Mouse (Mus musculus): ENCODE results near the gene Arsb. TPM values are rescaled to one million over a fixed set of nuclear protein-coding genes. Genes with fewer than 3 reads are reported as not detected.
"Not testable (repeated sequence)": the region's sequence is repeated elsewhere in the genome, so short reads cannot be mapped to it uniquely, and the experiment has no call there.

Gene Arsb
- polyA plus RNA-seq, 1 experiment from 2014 or later: 3.2 TPM

- no peak for DNase-seq (ENCODE audit: low spot score)
Observed at GRCm38 (mm10) chr13:93979754-93980153, 208.3 kb downstream of the Arsb start.

DNA sequence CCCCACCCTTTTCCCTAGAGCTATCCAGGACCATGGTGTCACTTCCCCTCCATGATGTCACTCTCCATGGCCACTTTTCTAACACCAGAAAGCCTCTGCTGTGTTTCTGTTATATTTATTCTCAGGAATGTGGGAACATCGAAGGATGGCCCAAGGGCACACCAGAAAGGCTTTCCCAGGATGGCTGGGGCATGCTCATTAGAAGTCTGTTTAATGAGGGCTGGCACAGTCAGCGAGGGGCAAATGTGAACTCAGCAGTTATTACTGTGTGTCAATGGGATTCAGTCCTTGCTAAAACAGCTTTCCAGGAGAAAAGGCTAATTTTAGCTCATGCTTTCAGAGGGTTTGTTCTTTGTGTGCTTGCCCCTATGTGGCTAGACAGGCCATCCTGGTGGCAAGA is 213.1 kb downstream of the Arsb start:
- DNase-seq (ENCODE audit: low spot score): no peak

DNA sequence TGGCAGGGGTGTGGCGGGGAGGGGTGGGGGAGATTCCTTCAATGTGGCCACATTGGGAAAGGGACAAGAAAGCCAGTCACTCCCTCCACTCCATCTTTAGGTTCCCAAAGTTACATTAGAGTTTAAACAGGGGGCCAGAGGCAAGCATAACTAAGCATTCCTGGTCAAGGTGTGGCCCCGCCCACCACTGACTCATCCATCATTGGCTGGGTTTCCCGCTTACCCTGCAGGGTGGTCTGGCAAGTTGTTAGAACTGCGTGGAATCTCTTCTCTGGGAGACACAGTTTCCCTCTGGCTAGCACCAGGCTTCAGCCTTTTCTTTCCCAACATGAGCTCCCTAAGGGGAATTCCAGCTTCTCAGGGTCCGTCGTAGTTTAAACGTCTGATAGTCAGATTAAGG is 213.8 kb downstream of the Arsb start:
- no peak for DNase-seq (ENCODE audit: low spot score)

- DNase-seq (ENCODE audit: low spot score): not testable (repeated sequence)
Observed at GRCm38 (mm10) chr13:93985750-93986149, 214.3 kb downstream of the Arsb start.

GRCm38 (mm10) chr13:93987611-93988010 is 216.2 kb downstream of the Arsb start:
- no peak for DNase-seq (ENCODE audit: low spot score)

DNA sequence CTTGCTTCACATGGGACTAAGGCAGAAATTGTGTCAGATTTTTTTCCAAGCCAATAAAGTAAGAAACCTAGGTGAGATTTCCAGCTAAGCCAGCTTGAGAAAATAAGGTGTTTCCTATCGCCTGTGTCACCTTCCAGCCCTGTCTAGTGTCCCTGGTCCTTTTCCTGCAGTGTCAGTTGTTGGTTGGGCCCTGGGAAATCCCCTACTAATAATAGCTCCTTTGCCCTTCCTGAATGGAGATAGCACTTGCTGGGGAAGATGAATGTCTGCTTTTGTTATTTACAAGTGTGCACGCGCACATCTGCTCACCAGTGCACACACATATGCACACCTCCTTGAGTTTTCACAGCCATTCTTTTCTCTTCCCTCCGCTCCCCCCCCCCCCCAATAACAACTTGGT is 217.8 kb downstream of the Arsb start:
- no peak for DNase-seq (ENCODE audit: low spot score)

DNA sequence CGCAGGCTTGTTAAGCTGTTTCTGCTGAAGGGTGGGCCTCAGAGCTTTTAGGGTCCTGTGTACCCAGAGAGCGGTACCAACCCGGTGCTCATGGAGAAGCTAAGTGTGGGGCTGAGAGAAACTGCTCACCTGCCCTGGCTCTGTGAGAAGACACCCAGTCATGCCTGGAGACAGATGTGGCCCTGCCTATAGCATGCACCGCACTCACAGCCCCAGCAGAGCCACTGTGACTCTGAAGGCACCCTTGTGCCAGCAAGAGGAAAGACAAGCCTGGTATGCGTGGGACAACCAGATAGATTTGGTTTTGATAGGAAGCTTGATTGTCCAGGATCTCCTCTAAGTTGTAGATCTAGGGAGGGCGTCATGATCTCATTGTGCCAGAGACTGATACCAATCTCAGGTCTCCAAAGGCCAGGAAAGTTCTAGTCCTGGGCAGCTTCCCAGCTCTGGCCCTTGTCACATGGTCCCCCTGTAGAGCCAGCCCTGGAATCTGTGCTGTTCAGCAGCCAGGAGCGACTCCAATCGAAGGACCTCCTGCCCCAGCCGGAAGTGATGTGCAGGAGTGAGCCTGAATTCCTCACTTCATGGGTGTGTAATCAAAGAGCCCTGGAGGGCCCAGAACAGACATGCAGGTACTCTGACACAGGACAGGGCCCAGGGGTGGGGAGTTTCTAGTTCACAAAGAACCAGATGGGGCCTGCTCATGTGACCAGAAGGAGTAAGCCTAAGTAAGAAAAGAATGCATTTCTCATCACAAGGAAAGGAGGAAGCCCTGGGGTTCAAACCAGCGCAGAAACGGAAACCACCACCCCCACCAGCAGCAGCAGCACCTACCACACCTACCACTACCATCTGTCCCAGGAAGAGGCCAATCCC is 218.5 kb downstream of the Arsb start:
- DNase-seq (ENCODE audit: low spot score): peak; percentile 75

DNA sequence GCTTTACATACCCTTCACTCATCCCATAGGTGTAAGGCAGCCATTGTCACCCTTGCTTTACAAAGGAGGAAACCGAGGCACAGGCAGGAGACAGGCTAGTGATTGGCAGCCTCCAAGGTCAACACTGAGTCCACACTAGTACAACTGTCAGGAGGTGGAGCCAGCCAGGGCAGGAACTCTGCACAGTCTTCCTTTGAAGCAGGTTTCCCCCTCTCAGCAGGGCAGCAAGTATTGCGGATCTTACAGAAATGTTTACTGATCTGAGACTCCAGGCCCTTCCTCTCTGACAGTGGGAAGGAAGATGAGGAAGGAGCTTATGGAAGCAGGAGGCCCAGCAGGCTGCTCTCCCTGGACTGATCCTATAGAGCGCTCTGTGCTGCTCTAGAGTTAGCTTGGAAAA is 219.4 kb downstream of the Arsb start:
- DNase-seq (ENCODE audit: low spot score): peak; percentile 41

DNA sequence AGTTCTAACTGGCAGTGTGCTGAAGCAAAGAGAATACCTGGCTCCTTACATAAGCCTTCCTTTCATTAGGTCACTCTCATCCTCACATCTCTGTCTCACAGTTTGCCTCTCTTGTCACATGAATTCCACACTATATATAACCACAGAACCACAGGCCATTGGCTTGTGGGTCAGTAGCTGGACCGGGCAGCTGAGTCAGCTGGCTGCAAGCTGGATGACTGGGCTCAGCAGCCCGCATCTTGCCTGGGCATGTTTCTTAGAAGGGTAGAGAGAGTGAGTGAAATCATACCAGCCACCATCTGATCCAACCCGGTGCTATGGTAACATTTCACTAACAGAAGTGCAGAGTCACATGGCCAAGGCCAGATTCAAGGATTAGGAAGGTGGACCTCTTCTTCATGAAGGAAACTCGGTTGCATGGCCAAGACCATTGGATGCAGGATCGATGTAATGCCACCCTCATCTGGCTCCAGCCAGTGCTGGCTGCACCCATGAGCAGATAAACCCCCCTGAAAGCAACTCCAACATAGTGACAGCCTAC is 221.0 kb downstream of the Arsb start:
- DNase-seq (ENCODE audit: low spot score): no peak

Small RNAs within 50 kb of the gene (microRNA-seq; reads per million reads assigned to microRNA genes)
- gene Gm25534 (ENCODE audit: borderline number of aligned reads) (not detected), gene Mir5624 (ENCODE audit: borderline number of aligned reads) (not detected)

Other genes starting within 250 kb of the Arsb start
- 0.14 and 0.20 TPM in 2 replicates for gene Bhmt, start 133.7 kb upstream of the Arsb start, polyA plus RNA-seq (2015; fragmentation: Nextera tagmentation; extraction: Ambion mirVana)
- not detected in 2 replicates for gene Bhmt2, start 97.3 kb upstream of the Arsb start, polyA plus RNA-seq (2015; fragmentation: Nextera tagmentation; extraction: Ambion mirVana)
- gene Dmgdh, start 97.2 kb upstream of the Arsb start, polyA plus RNA-seq (2015; fragmentation: Nextera tagmentation; extraction: Ambion mirVana): not detected in 2 replicates